Mouse (Mus musculus) lung, embryonic 14.5 days (tissue): ENCODE results near the gene Tdgf1. TPM values are rescaled to one million over a fixed set of nuclear protein-coding genes. Genes with fewer than 3 reads are reported as not detected.

ENCODE experiments used
- ATAC-seq: fragments of 200-750 bp; cut with Nextera tagmentation; 2 replicates; pipeline ENCODE4 v1.8.0; 2017; ENCODE audit warnings: mild to moderate bottlenecking, moderate TSS enrichment, moderate library complexity; ENCODE audit not compliant: insufficient read depth
- DNase-seq: peaks from one replicate; pipeline ENCODE4 v3.0.0-alpha.2; 2015
- H3K27ac ChIP-seq: fragments of 300-500 bp; sonication (generic); 2 replicates; pipeline ENCODE4 v1.5.1; 2014; ENCODE audit warnings: low read depth, mild to moderate bottlenecking, moderate library complexity
- H3K27me3 ChIP-seq: fragments of 300-500 bp; sonication (generic); 2 replicates; pipeline ENCODE4 v1.6.1; 2014; ENCODE audit warnings: low read length, control low read depth; ENCODE audit not compliant: insufficient read depth
- H3K36me3 ChIP-seq: fragments of 300-500 bp; sonication (generic); 2 replicates; pipeline ENCODE4 v1.6.1; 2014; ENCODE audit warnings: control low read depth; ENCODE audit not compliant: insufficient read depth
- H3K4me1 ChIP-seq: fragments of 300-500 bp; sonication (generic); 2 replicates; pipeline ENCODE4 v1.6.1; 2014; ENCODE audit warnings: antibody characterized with exemption, control low read depth; ENCODE audit not compliant: insufficient read depth
- H3K4me2 ChIP-seq: fragments of 300-500 bp; sonication (generic); 2 replicates; pipeline ENCODE4 v1.6.1; 2014; ENCODE audit warnings: mild to moderate bottlenecking
- H3K4me3 ChIP-seq: fragments of 300-500 bp; sonication (generic); 2 replicates; pipeline ENCODE4 v1.5.1; 2014; ENCODE audit warnings: low read depth, low read length
- H3K9ac ChIP-seq: fragments of 300-500 bp; sonication (generic); 2 replicates; pipeline ENCODE4 v1.6.1; 2014
- H3K9me3 ChIP-seq: fragments of 300-500 bp; sonication (generic); 2 replicates; pipeline ENCODE4 v1.6.1; 2016; ENCODE audit warnings: low read depth, low read length, control low read depth
- CTCF ChIP-seq: IDR thresholded peaks from 2 replicates; pipeline ENCODE4 v1.5.1; 2016; ENCODE audit warnings: antibody characterized with exemption, low read depth
- WGBS: fragments of 180-500 bp; shearing (Covaris S2); extraction: QIAGEN DNeasy Blood & Tissue Kit; methylation state at CpG from one replicate; pipeline ENCODE4 v1.1.7; 2014; 5-methylcytosine and 5-hydroxymethylcytosine counted together
- polyA plus RNA-seq: library from polyadenylated mRNA; unstranded; fragments of >200 nt; fragmentation: Nextera tagmentation; extraction: Ambion mirVana; gene quantifications from 2 replicates; pipeline ENCODE4 v1.2.1, GENCODE M21; 2014

The Tdgf1 gene
- polyA plus RNA-seq, 1 experiment from 2014 or later = not detected

DNA sequence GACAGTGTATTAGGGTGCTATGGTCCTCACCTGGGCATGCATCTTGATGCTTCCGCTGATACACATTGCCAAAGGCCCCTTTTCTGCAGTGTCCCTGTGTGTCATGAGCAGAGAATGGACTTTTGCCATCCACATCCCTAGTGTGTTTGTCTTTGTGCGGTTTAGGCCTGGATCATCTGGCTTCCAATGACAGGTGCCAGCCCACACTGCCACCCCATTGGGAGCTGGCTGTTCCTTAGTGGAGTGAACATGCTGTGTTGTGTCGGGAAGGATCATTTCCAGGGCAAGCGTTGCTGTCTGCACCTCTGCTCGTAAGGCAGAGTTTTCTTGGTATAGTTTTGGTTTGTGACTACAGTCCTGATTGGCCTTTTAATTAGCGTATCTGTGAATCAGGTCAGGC, 44.8 kb downstream of the Tdgf1 start:
- Histone ChIP-seq H3K27ac (no peak overlapping the region), H3K4me1 (no peaks in the 10 kb centered on the region), H3K9ac (no peak overlapping the region), H3K4me3 (no peak overlapping the region), H3K4me2 (no peak overlapping the region), H3K36me3 (no peaks in the 10 kb centered on the region), H3K27me3 (no peaks in the 10 kb centered on the region), H3K9me3 (no peaks in the 10 kb centered on the region)
- no peak for ATAC-seq
- no peak for DNase-seq
- no peak for TF ChIP-seq CTCF
- 86% methylated on average over 6 of the region's 6 CpGs for WGBS

DNA sequence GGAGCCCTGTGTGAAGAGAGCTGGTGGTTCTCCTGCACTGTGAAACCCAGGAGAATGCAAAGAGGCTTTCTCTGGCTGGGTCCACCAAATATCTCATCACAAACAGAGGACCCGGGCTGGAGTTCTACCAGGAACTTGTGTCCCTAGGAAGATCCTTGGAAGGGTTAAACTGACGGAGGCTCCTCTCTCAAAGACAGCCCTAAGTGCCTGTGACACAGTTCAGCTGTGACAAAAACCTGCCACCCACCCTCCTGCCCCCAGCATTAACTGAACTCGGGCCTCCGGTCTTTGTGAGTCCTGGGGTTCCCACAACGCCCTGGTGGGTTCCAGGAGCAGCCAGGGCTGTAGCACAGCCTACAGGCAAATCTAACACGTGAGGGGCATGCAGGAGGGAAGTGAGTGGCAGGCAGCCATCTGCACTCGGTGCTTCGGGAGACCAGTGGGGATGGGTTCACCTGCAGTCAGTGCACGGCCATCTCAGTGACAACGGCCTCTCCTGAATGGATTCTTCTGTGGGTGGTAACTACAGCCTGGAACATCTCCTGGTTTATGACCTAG, 46.4 kb downstream of the Tdgf1 start:
- Histone ChIP-seq H3K4me2 (no peak overlapping the region), H3K4me3 (no peak overlapping the region), H3K27ac (no peak overlapping the region), H3K9me3 (no peaks in the 10 kb centered on the region), H3K36me3 (no peaks in the 10 kb centered on the region), H3K27me3 (no peaks in the 10 kb centered on the region), H3K9ac (no peak overlapping the region), H3K4me1 (no peaks in the 10 kb centered on the region)
- TF ChIP-seq CTCF = no peak
- ATAC-seq = peak; percentile 32; the same call in 1 of the 2 replicates
- DNase-seq = peak; percentile 70
- 35% methylated on average over 10 of the region's 10 CpGs for WGBS

DNA sequence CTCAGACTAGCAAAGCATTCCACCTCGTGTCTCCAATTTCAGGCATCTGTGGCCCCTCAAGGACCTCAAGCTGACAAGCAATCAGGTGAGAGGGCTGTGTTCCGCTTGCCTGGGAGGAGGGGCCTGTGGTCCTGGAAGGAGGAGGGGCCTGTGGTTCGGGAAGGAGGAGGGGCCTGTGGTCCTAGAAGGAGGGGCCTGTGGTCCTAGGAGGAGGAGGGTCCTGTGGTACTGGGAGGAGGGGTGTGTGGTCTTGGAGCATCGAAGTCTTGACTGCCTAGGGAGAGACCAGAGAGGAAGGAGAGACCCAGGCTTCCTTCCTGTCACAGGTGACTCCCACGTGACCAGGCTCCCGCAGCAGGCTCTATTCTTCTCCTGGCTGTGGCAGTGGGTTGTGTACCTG, 49.4 kb downstream of the Tdgf1 start:
- Histone ChIP-seq H3K4me3 (no peak overlapping the region), H3K27ac (no peak overlapping the region)
- 6% methylated on average over 6 of the region's 6 CpGs for WGBS

GRCm38 (mm10) chr9:110895994-110896393, 50.0 kb downstream of the Tdgf1 start:
- Histone ChIP-seq H3K9ac (no peak overlapping the region), H3K9me3 (no peaks in the 10 kb centered on the region), H3K27me3 (no peaks in the 10 kb centered on the region), H3K27ac (no peak overlapping the region), H3K36me3 (no peaks in the 10 kb centered on the region), H3K4me2 (peak overlapping the region; percentile 30), H3K4me3 (no peak overlapping the region), H3K4me1 (no peaks in the 10 kb centered on the region)
- TF ChIP-seq CTCF = no peak
- WGBS = 16% methylated on average over 7 of the region's 7 CpGs
- no peak for DNase-seq
- no peak for ATAC-seq

More for the DNA sequence above, 49.4 kb downstream of the Tdgf1 start:
- peak; percentile 54 for ATAC-seq
- H3K4me2 ChIP-seq = peak overlapping the region; percentile 30
- H3K9ac ChIP-seq = no peak overlapping the region
- TF ChIP-seq CTCF = no peak
- no peaks in the 10 kb centered on the region for H3K36me3 ChIP-seq
- H3K4me1 ChIP-seq = no peaks in the 10 kb centered on the region
- peak; percentile 14 for DNase-seq
- no peaks in the 10 kb centered on the region for H3K9me3 ChIP-seq
- H3K27me3 ChIP-seq = no peaks in the 10 kb centered on the region

DNA sequence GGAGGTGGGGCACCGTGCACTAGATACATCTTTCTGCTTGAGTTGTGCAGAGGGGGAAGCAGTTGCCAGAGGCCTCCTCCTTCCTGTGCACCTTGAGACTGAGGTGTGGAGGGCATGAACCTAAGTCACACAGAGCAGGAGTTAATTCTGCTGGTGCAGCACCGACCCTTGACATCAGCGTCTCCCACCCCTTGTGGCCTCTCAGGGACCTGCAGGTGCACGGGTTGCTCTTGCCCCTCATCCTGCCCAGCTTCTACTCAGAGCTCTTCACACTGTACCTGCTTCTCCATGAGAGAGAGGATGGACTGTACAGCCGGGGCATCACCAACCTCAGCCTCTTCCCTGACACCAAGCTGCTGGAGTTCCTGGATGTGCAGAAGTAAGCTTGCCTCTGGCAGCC, 50.5 kb downstream of the Tdgf1 start:
- no peak overlapping the region for H3K4me2 ChIP-seq
- DNase-seq = no peak
- TF ChIP-seq CTCF = no peak; the same call in 1 of the 2 replicates

GRCm38 (mm10) chr9:110893429-110893828, 52.5 kb downstream of the Tdgf1 start:
- ATAC-seq = no peak
- 68% methylated on average over 10 of the region's 10 CpGs for WGBS

More for the DNA sequence above, 50.5 kb downstream of the Tdgf1 start:
- Histone ChIP-seq H3K9ac (no peak overlapping the region), H3K4me3 (no peak overlapping the region), H3K27ac (no peak overlapping the region), H3K36me3 (no peaks in the 10 kb centered on the region), H3K9me3 (no peaks in the 10 kb centered on the region), H3K4me1 (no peaks in the 10 kb centered on the region), H3K27me3 (no peaks in the 10 kb centered on the region)
- 45% methylated on average over 5 of the region's 5 CpGs for WGBS
- ATAC-seq = no peak

GRCm38 (mm10) chr9:110892552-110892951, 53.4 kb downstream of the Tdgf1 start:
- Histone ChIP-seq H3K9me3 (no peaks in the 10 kb centered on the region), H3K9ac (no peak overlapping the region), H3K27ac (no peak overlapping the region), H3K36me3 (no peaks in the 10 kb centered on the region), H3K4me1 (no peaks in the 10 kb centered on the region), H3K27me3 (no peaks in the 10 kb centered on the region), H3K4me3 (no peak overlapping the region), H3K4me2 (no peak overlapping the region)
- ATAC-seq (no peak), DNase-seq (no peak)
- no peak for TF ChIP-seq CTCF
- 84% methylated on average over 3 of the region's 3 CpGs for WGBS

More at GRCm38 (mm10) chr9:110893429-110893828, 52.5 kb downstream of the Tdgf1 start:
- Histone ChIP-seq H3K36me3 (no peaks in the 10 kb centered on the region), H3K4me1 (no peaks in the 10 kb centered on the region), H3K4me2 (no peak overlapping the region), H3K27ac (no peak overlapping the region), H3K9me3 (no peaks in the 10 kb centered on the region), H3K4me3 (no peak overlapping the region), H3K27me3 (no peaks in the 10 kb centered on the region), H3K9ac (no peak overlapping the region)
- no peak for DNase-seq
- TF ChIP-seq CTCF = no peak
